Mouse (Mus musculus) heart, embryonic 11.5 days (tissue): Measurements from ENCODE around the gene Med19. TPM values are rescaled to one million over a fixed set of nuclear protein-coding genes. Genes with fewer than 3 reads are reported as not detected.
A peak's percentile ranks its signal among the peaks of the same experiment; 100 is the strongest.

ENCODE experiments used
- ATAC-seq: fragments of 200-750 bp; cut with Nextera tagmentation; replicated peaks from 2 replicates; pipeline ENCODE4 v1.8.0; 2017; ENCODE audit warnings: moderate library complexity; ENCODE audit not compliant: insufficient number of reproducible peaks, low FRiP score, low TSS enrichment
- H3K27ac ChIP-seq: fragments of 300-500 bp; sonication (generic); 2 replicates; pipeline ENCODE4 v1.5.1; 2014; ENCODE audit warnings: mild to moderate bottlenecking, low read depth, low read length
- H3K27me3 ChIP-seq: fragments of 300-500 bp; sonication (generic); 2 replicates; pipeline ENCODE4 v1.6.1; 2014; ENCODE audit warnings: mild to moderate bottlenecking, low read length, mixed read lengths; ENCODE audit not compliant: control insufficient read depth, insufficient read depth
- H3K36me3 ChIP-seq: fragments of 300-500 bp; sonication (generic); 2 replicates; pipeline ENCODE4 v1.6.1; 2014; ENCODE audit warnings: mild to moderate bottlenecking, low read length, moderate library complexity, mixed read lengths; ENCODE audit not compliant: control insufficient read depth, insufficient read depth
- H3K4me1 ChIP-seq: fragments of 300-500 bp; sonication (generic); 2 replicates; pipeline ENCODE4 v1.6.1; 2014; ENCODE audit warnings: low read length; ENCODE audit not compliant: control insufficient read depth, insufficient read depth
- H3K4me2 ChIP-seq: fragments of 300-500 bp; sonication (generic); 2 replicates; pipeline ENCODE4 v1.6.1; 2014; ENCODE audit warnings: mild to moderate bottlenecking, moderate library complexity
- H3K4me3 ChIP-seq: fragments of 300-500 bp; sonication (generic); 2 replicates; pipeline ENCODE4 v1.5.1; 2014; ENCODE audit warnings: low read depth, low read length
- H3K9ac ChIP-seq: fragments of 300-500 bp; sonication (generic); 2 replicates; pipeline ENCODE4 v1.6.1; 2014; ENCODE audit warnings: mild to moderate bottlenecking, low read depth, low read length, moderate library complexity
- H3K9me3 ChIP-seq: fragments of 300-500 bp; sonication (generic); replicated peaks from 2 replicates; pipeline ENCODE4 v1.6.1; 2016; ENCODE audit warnings: low read length; ENCODE audit not compliant: control insufficient read depth
- WGBS: fragments of 180-500 bp; shearing (Covaris S2); extraction: QIAGEN DNeasy Blood & Tissue Kit; methylation state at CpG from one replicate; pipeline ENCODE4 v1.1.7; 2014; ENCODE audit not compliant: insufficient replicate concordance; 5-methylcytosine and 5-hydroxymethylcytosine counted together
- polyA plus RNA-seq: library from polyadenylated mRNA; unstranded; fragments of >200 nt; fragmentation: Nextera tagmentation; extraction: Ambion mirVana; gene quantifications from 2 replicates; pipeline ENCODE4 v1.2.1, GENCODE M21; 2014

Gene Med19
- polyA plus RNA-seq, 1 experiment from 2014 or later = 42.1 TPM

GRCm38 (mm10) chr2:84732394-84732793 is 54.2 kb downstream of the Med19 start:
- H3K4me1 ChIP-seq = peaks cover 34% of the 10 kb centered on the region
- H3K36me3 ChIP-seq = no peaks in the 10 kb centered on the region
- no peak overlapping the region for H3K4me3 ChIP-seq
- no peak overlapping the region for H3K27ac ChIP-seq
- no peak overlapping the region for H3K4me2 ChIP-seq
- no peaks in the 10 kb centered on the region for H3K27me3 ChIP-seq
- no peak for ATAC-seq
- H3K9ac ChIP-seq = no peak overlapping the region
- WGBS = 58% methylated on average over 1 of the region's 1 CpGs
- H3K9me3 ChIP-seq = no peaks in the 10 kb centered on the region

- ATAC-seq = peak; percentile 58
- Histone ChIP-seq H3K36me3 (no peaks in the 10 kb centered on the region), H3K27me3 (no peaks in the 10 kb centered on the region), H3K4me1 (peaks cover 46% of the 10 kb centered on the region), H3K4me3 (peak within 1 kb of the TSS; percentile 53), H3K9me3 (no peaks in the 10 kb centered on the region), H3K4me2 (peak within 1 kb of the TSS; percentile 78), H3K9ac (peak within 1 kb of the TSS; percentile 76), H3K27ac (peak within 1 kb of the TSS; percentile 85)
- WGBS = 4% methylated on average over 8 of the region's 8 CpGs
These were observed 55.5 kb downstream of the Med19 start, which contains the start of gene Ypel4 for GRCm38 (mm10) chr2:84733579-84734300. Gene Ypel4 (plus strand): TSS chr2:84734058.

GRCm38 (mm10) chr2:84734351-84734864 is 56.2 kb downstream of the Med19 start:
- peak overlapping the region; percentile 85 for H3K27ac ChIP-seq
- no peaks in the 10 kb centered on the region for H3K36me3 ChIP-seq
- no peaks in the 10 kb centered on the region for H3K27me3 ChIP-seq
- H3K4me2 ChIP-seq = peak overlapping the region; percentile 78
- under 1% methylated on average over 11 of the region's 11 CpGs for WGBS
- H3K4me3 ChIP-seq = peak overlapping the region; percentile 53
- no peak for ATAC-seq
- H3K4me1 ChIP-seq = peaks cover 53% of the 10 kb centered on the region
- no peaks in the 10 kb centered on the region for H3K9me3 ChIP-seq
- H3K9ac ChIP-seq = peak overlapping the region; percentile 76

DNA sequence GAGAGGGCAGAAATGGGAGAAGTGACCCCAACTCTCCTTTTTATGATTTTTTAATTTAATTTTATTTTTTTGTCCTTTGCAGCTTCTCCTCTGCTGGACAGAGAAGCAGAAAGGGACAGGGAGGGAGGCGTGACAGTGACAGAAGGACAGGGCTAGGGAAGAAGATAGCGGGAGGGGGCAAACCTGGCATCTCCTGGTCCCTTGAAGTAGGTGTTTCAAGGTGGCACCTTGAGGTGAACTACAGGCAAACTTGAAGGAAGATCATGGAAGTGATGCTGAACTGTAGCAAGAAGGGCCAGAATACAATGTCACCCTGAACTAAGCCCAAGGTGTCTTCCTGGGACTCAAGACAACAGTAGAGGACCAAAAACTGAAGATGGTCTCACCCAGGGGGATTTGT is 56.7 kb downstream of the Med19 start:
- Histone ChIP-seq H3K4me3 (peak overlapping the region; percentile 53), H3K4me2 (peak overlapping the region; percentile 78), H3K27me3 (no peaks in the 10 kb centered on the region), H3K4me1 (peaks cover 57% of the 10 kb centered on the region), H3K9me3 (no peaks in the 10 kb centered on the region), H3K36me3 (no peaks in the 10 kb centered on the region), H3K27ac (peak overlapping the region; percentile 85), H3K9ac (peak overlapping the region; percentile 76)
- no peak for ATAC-seq
- 5% methylated on average over 2 of the region's 2 CpGs for WGBS

GRCm38 (mm10) chr2:84735346-84735920 is 57.2 kb downstream of the Med19 start:
- Histone ChIP-seq H3K9ac (peak overlapping the region; percentile 76), H3K4me1 (peaks cover 62% of the 10 kb centered on the region), H3K36me3 (no peaks in the 10 kb centered on the region; the same call in 1 of the 2 replicates), H3K4me3 (peak overlapping the region; percentile 53), H3K4me2 (peak overlapping the region; percentile 78), H3K27ac (peak overlapping the region; percentile 85), H3K27me3 (no peaks in the 10 kb centered on the region), H3K9me3 (no peaks in the 10 kb centered on the region)
- ATAC-seq = peak; percentile 55
- WGBS = 7% methylated on average over 7 of the region's 7 CpGs

- peak overlapping the region; percentile 85 for H3K27ac ChIP-seq
- H3K4me3 ChIP-seq = peak overlapping the region; percentile 53
- H3K9me3 ChIP-seq = no peaks in the 10 kb centered on the region
- peaks cover 73% of the 10 kb centered on the region for H3K4me1 ChIP-seq
- peak overlapping the region; percentile 78 for H3K4me2 ChIP-seq
- ATAC-seq = no peak
- H3K36me3 ChIP-seq = no peaks in the 10 kb centered on the region; the same call in 1 of the 2 replicates
- peak overlapping the region; percentile 76; the same call in 1 of the 2 replicates for H3K9ac ChIP-seq
- H3K27me3 ChIP-seq = no peaks in the 10 kb centered on the region
- WGBS = 8% methylated on average over 27 of the region's 27 CpGs
These were observed 58.3 kb downstream of the Med19 start for GRCm38 (mm10) chr2:84736312-84737161.

GRCm38 (mm10) chr2:84737451-84737925 is 59.3 kb downstream of the Med19 start:
- Histone ChIP-seq H3K4me2 (peak overlapping the region; percentile 78), H3K9me3 (no peaks in the 10 kb centered on the region), H3K27ac (peak overlapping the region; percentile 48), H3K4me3 (peak overlapping the region; percentile 53), H3K36me3 (no peaks in the 10 kb centered on the region; the same call in 1 of the 2 replicates), H3K27me3 (no peaks in the 10 kb centered on the region), H3K4me1 (peaks cover 83% of the 10 kb centered on the region), H3K9ac (peak overlapping the region; percentile 76; the same call in 1 of the 2 replicates)
- peak; percentile 18; the same call in 1 of the 2 replicates for ATAC-seq
- 10% methylated on average over 8 of the region's 8 CpGs for WGBS
